Mouse (Mus musculus): ENCODE results near the gene Fam110a. TPM values are rescaled to one million over a fixed set of nuclear protein-coding genes. Genes with fewer than 3 reads are reported as not detected.

The Fam110a gene
- 43.4 and 45.9 TPM in 2 replicates for polyA plus RNA-seq (2015; fragmentation: Nextera tagmentation; extraction: Ambion mirVana)

DNA sequence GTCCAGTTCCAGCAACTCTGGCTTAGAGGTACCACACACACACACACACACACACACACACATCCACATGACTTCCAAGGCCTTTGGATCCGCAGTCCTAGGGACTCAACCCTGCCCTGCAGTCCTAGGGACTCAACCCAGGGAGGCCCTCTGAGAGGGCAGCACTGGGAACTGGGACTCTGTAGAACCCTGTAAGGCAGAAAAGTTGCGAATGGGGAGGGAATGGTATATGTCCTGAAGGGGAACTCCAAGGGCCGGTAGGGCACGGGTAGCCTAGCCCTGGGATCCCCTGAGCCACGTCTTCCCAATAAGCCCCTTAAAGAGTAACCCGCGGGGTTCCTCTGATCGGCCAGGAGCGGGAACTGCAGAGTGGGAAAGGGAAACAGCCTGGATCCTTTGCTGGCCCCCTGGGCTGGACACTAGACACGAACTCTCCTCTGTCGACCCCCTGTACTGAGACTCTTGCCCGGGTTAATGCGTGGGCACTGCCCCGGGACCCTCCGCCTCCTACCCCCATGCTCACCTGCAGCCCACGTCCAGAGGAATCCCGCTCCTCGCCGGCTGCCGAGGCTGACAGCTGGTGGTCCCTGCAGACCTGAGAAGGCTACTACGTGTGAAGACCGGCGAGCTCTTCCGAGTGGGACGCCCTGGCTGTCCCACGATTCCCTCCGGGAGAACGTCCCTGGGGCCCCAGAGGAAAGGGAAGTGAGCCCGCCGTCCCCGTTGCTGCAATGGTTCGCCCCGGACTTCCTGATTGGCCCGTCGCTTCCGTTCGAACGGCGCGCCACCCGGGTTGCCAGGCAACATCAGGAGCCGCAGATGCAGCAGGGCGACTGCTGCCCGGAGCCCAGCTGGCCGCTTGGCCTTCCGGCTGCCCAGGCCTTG lies at the start of gene Fam110a:
Gene Fam110a (minus strand): TSS at position 750 of the 885 bp plus-strand sequence.
- peak within 1 kb of the TSS; percentile 88 for H3K9ac ChIP-seq (ENCODE audit: low read depth, low read length)
- H3K36me3 ChIP-seq (ENCODE audit: control insufficient read depth, insufficient read depth, low read length) = no peaks in the 10 kb centered on the region
- H3K4me1 ChIP-seq (ENCODE audit: control insufficient read depth, insufficient read depth, low read depth, low read length) = peaks cover 26% of the 10 kb centered on the region
- under 1% methylated on average over 46 of the region's 46 CpGs for whole genome bisulfite sequencing
- H3K27ac ChIP-seq (ENCODE audit: low read depth, low read length) = peak within 1 kb of the TSS; percentile 66
- no peaks in the 10 kb centered on the region for H3K9me3 ChIP-seq (ENCODE audit: control insufficient read depth, low read length)
- ATAC-seq = peak; percentile 93
- peak within 1 kb of the TSS; percentile 88 for H3K4me2 ChIP-seq (ENCODE audit: low read length)
- H3K4me3 ChIP-seq (ENCODE audit: low read length) = peak within 1 kb of the TSS; percentile 78
- H3K27me3 ChIP-seq (replicated peaks; ENCODE audit: control insufficient read depth, insufficient read depth, low read length) = no peaks in the 10 kb centered on the region

DNA sequence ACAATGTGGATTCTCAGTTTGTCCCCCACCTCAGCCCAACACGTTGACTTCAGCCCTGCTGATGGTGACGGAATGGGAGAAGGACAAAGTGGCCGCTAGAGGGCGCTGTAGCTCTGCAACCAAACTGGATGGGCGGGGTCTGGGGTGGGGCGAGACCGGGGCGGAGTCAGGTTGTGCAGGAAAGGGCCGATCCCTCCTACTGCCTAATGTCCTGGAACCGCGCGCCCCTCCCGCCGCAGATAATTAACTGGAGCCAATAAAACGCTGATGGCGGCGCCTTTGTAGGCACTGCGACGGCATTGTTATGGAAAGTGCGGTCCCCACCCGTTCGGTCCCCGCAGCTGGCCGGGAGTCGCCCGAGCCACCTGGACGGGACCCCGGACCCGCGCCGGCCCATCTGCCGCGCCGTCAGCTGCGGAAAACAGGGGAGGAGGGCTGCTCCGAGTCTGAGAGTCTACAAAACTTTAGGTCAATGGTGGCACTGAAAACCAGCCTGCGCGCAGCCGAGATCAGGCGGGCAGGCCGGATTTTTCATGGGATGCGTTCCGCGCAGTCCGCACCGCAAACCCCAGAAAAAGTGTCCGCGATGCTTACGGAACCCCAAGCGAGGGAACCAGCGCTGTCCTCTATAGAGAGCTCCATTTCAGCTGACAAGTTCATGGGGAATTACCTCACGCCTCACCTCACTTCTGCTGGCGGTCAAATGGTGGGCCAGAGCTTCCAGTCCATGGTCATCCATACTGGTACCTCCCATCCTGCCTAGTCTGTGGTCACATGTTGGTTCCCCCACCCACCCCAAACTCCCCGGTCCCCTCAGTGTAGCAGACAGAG lies 49.4 kb upstream of the Fam110a start:
- Histone ChIP-seq H3K9ac (ENCODE audit: low read depth, low read length) (peak overlapping the region; percentile 70), H3K4me1 (ENCODE audit: control insufficient read depth, insufficient read depth, low read depth, low read length) (peaks cover 3% of the 10 kb centered on the region; the same call in 1 of the 2 replicates), H3K4me3 (ENCODE audit: low read length) (peak overlapping the region; percentile 65), H3K4me2 (ENCODE audit: low read length) (peak overlapping the region; percentile 89), H3K27ac (ENCODE audit: low read depth, low read length) (no peak overlapping the region), H3K9me3 (ENCODE audit: control insufficient read depth, low read length) (no peaks in the 10 kb centered on the region), H3K27me3 (replicated peaks; ENCODE audit: control insufficient read depth, insufficient read depth, low read length) (peaks cover 2% of the 10 kb centered on the region; the same call in 1 of the 2 replicates), H3K36me3 (ENCODE audit: control insufficient read depth, insufficient read depth, low read length) (no peaks in the 10 kb centered on the region)
- ATAC-seq = peak; percentile 93
- WGBS = under 1% methylated on average over 53 of the region's 54 CpGs

DNA sequence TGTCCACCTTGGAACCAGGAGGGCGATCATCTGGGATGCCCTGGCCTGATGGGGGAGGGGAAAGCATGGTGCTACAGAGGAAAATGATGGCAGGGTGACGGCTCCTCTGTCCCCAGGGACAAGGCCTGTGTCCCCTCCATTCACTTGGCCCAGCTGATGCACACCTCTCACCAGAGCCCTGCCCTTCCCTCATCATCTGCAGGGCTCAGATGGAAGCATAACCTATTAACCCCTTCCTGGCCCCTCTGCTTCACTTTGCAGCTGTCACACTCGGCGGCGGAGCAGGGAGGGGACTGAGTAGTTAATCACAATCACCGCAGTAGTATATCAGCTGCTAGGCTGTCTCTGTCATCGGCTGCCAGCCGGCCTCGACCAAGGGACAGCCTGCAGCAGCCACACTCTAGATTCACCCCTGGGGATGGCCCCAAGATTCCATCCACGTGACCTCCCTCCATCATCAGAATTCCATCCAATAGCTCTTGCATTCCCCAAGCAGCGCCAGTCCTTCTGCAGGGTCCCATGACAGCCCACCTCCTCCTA lies 44.9 kb upstream of the Fam110a start:
- no peak overlapping the region for H3K27ac ChIP-seq (ENCODE audit: low read depth, low read length)
- H3K4me2 ChIP-seq (ENCODE audit: low read length) = no peak overlapping the region
- peak overlapping the region; percentile 38 for H3K9ac ChIP-seq (ENCODE audit: low read depth, low read length)
- no peak overlapping the region for H3K4me3 ChIP-seq (ENCODE audit: low read length)
- H3K4me1 ChIP-seq (ENCODE audit: control insufficient read depth, insufficient read depth, low read depth, low read length) = peaks cover 3% of the 10 kb centered on the region; the same call in 1 of the 2 replicates
- ATAC-seq = no peak
- no peaks in the 10 kb centered on the region for H3K9me3 ChIP-seq (ENCODE audit: control insufficient read depth, low read length)
- no peaks in the 10 kb centered on the region for H3K27me3 ChIP-seq (replicated peaks; ENCODE audit: control insufficient read depth, insufficient read depth, low read length)
- H3K36me3 ChIP-seq (ENCODE audit: control insufficient read depth, insufficient read depth, low read length) = no peaks in the 10 kb centered on the region
- WGBS = 26% methylated on average over 11 of the region's 11 CpGs

DNA sequence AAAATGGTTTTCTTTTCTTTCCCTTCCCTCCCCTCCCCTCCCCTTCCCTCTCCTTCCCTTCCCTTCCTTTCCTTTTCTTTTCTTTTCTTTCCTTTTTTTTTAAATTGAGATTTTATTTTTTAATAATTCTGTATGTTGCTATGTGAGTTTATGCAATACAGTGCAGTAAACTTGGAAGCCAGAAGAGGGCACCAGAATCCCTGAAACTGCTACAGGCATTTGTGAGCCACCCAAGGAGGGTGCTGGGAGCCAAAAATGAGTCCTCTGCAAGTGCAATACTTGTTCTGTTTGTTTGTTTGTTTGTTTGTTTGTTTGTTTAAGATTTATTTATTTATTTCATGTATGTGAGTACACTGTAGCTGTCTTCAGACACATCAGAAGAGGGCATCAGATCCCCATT lies 42.0 kb upstream of the Fam110a start:
- Histone ChIP-seq H3K4me2 (ENCODE audit: low read length) (no peak overlapping the region), H3K27me3 (replicated peaks; ENCODE audit: control insufficient read depth, insufficient read depth, low read length) (no peaks in the 10 kb centered on the region), H3K36me3 (ENCODE audit: control insufficient read depth, insufficient read depth, low read length) (no peaks in the 10 kb centered on the region), H3K4me3 (ENCODE audit: low read length) (no peak overlapping the region), H3K9ac (ENCODE audit: low read depth, low read length) (no peak overlapping the region), H3K9me3 (ENCODE audit: control insufficient read depth, low read length) (no peaks in the 10 kb centered on the region), H3K27ac (ENCODE audit: low read depth, low read length) (no peak overlapping the region), H3K4me1 (ENCODE audit: control insufficient read depth, insufficient read depth, low read depth, low read length) (no peaks in the 10 kb centered on the region)
- no peak for ATAC-seq

DNA sequence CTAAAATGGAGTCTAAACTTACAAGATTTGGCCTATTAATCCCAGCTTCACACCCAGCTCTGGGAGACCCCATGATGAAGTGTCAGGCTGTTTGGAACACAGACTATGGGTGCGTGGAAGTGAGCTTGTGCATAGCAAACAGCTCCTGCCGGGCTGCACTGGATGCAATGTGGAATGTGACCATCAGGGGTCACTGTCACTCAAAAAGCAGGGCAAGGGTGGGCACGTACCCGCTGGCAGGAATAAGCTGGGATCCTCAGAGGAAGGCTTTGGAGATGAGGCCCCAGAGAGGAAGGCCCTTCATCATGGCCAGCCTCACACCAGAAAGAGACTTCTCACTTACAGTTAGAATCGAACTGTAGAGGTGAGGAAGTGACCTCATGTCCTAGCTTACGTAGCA lies 40.2 kb upstream of the Fam110a start:
- peak; percentile 48; the same call in 1 of the 2 replicates for ATAC-seq
- no peak overlapping the region for H3K27ac ChIP-seq (ENCODE audit: low read depth, low read length)
- H3K36me3 ChIP-seq (ENCODE audit: control insufficient read depth, insufficient read depth, low read length) = no peaks in the 10 kb centered on the region
- 20% methylated on average over 6 of the region's 6 CpGs for WGBS
- H3K4me3 ChIP-seq (ENCODE audit: low read length) = no peak overlapping the region
- H3K9ac ChIP-seq (ENCODE audit: low read depth, low read length) = no peak overlapping the region
- H3K4me1 ChIP-seq (ENCODE audit: control insufficient read depth, insufficient read depth, low read depth, low read length) = no peaks in the 10 kb centered on the region
- H3K27me3 ChIP-seq (replicated peaks; ENCODE audit: control insufficient read depth, insufficient read depth, low read length) = no peaks in the 10 kb centered on the region
- no peak overlapping the region for H3K4me2 ChIP-seq (ENCODE audit: low read length)
- no peaks in the 10 kb centered on the region for H3K9me3 ChIP-seq (ENCODE audit: control insufficient read depth, low read length)

DNA sequence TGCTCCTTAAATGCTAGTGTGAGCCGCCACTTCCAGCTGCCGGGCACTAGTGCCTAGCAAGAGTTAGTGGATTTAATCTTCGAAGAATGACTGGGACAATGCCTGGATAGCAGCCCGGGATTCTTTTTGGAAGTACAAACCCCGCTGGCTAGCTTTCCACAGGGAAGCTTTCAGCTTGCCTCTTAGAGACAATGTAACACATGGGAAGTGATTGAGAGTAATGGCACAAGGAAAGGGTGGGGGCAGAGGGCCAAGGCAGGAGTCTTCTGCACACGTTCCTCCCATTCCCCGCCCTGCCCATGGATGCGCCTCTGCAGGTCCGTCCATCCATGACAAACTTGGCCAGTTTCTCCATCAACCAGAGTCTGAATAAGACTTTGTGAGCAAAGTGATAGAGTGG lies 36.6 kb upstream of the Fam110a start:
- no peaks in the 10 kb centered on the region for H3K9me3 ChIP-seq (ENCODE audit: control insufficient read depth, low read length)
- 44% methylated on average over 9 of the region's 9 CpGs for WGBS

DNA sequence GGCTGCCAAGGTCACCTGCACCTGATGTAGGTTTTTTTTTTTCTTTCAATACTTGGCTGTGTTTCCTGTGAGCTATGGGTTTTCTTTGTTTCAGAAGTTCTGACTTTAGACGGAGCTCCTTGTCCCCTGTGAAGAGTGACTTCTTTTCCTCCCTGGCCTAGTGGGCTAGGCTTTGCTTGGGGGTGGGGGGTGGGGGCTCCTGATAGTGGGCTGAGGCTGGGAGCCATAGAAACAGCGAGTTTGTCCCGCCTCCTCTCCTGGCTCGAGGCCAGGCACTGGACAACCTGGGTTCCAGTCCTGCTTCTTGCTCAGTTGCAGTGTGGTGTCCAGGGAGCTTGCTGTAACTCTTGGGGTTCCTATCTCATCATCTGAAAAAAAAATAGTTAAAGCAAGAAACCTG lies 36.0 kb upstream of the Fam110a start:
- Histone ChIP-seq H3K27ac (ENCODE audit: low read depth, low read length) (no peak overlapping the region), H3K4me1 (ENCODE audit: control insufficient read depth, insufficient read depth, low read depth, low read length) (no peaks in the 10 kb centered on the region), H3K9ac (ENCODE audit: low read depth, low read length) (no peak overlapping the region), H3K9me3 (ENCODE audit: control insufficient read depth, low read length) (no peaks in the 10 kb centered on the region), H3K27me3 (replicated peaks; ENCODE audit: control insufficient read depth, insufficient read depth, low read length) (no peaks in the 10 kb centered on the region), H3K4me3 (ENCODE audit: low read length) (no peak overlapping the region), H3K4me2 (ENCODE audit: low read length) (no peak overlapping the region), H3K36me3 (ENCODE audit: control insufficient read depth, insufficient read depth, low read length) (no peaks in the 10 kb centered on the region)
- ATAC-seq = no peak
- WGBS = 25% methylated on average over 4 of the region's 4 CpGs

More for the DNA sequence above, 36.6 kb upstream of the Fam110a start:
- no peak overlapping the region for H3K9ac ChIP-seq (ENCODE audit: low read depth, low read length)
- H3K4me1 ChIP-seq (ENCODE audit: control insufficient read depth, insufficient read depth, low read depth, low read length) = no peaks in the 10 kb centered on the region
- H3K36me3 ChIP-seq (ENCODE audit: control insufficient read depth, insufficient read depth, low read length) = no peaks in the 10 kb centered on the region
- ATAC-seq = no peak
- no peak overlapping the region for H3K4me2 ChIP-seq (ENCODE audit: low read length)
- no peaks in the 10 kb centered on the region for H3K27me3 ChIP-seq (replicated peaks; ENCODE audit: control insufficient read depth, insufficient read depth, low read length)
- no peak overlapping the region for H3K27ac ChIP-seq (ENCODE audit: low read depth, low read length)
- no peak overlapping the region for H3K4me3 ChIP-seq (ENCODE audit: low read length)

DNA sequence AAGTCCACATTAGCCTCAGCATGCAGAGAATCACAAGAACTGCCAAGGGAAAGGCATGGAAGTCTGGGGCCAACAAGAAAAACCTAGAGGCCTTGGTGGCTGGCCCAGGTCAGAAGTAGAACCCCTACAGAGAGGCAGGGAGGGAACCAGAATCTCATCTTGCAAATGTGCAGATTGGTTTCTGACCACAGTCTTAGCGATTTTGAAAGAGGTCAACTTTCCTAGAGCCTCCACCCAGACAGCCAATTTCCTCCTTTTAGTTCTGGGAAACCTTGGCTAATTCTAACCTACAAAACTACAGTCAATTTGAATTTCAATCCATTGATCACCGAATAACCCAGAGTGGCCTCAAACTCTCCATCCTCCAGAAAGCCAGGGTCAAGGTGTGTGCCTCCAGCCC lies 32.7 kb upstream of the Fam110a start:
- 77% methylated on average over 2 of the region's 2 CpGs for WGBS
- Histone ChIP-seq H3K4me1 (ENCODE audit: control insufficient read depth, insufficient read depth, low read depth, low read length) (no peaks in the 10 kb centered on the region), H3K4me3 (ENCODE audit: low read length) (no peak overlapping the region), H3K4me2 (ENCODE audit: low read length) (no peak overlapping the region), H3K36me3 (ENCODE audit: control insufficient read depth, insufficient read depth, low read length) (no peaks in the 10 kb centered on the region), H3K9ac (ENCODE audit: low read depth, low read length) (no peak overlapping the region), H3K27ac (ENCODE audit: low read depth, low read length) (no peak overlapping the region), H3K27me3 (replicated peaks; ENCODE audit: control insufficient read depth, insufficient read depth, low read length) (no peaks in the 10 kb centered on the region), H3K9me3 (ENCODE audit: control insufficient read depth, low read length) (no peaks in the 10 kb centered on the region)
- ATAC-seq = no peak

DNA sequence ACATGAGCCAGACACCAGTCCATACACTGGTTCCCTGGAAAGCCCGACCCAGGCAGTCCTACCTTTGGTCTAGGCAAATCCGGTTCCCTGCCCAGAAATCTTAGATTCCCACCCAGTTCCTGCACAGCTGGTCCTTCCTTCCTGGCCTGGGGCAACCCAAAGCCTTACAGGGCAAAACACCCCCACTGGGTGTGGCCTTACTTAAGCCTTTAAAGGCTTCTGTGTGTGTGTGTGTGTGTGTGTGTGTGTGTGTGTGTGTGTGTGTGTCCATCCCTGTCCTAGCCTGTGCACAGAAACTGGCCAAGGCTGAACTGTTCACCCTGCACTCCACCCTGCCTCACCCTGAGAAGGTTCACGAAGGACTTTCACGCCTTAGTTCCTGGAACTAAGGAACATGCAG lies 32.2 kb upstream of the Fam110a start:
- Histone ChIP-seq H3K27ac (ENCODE audit: low read depth, low read length) (0 out of 2 replicates have a peak overlapping the region, but pooled peaks have one; percentile 48), H3K36me3 (ENCODE audit: control insufficient read depth, insufficient read depth, low read length) (no peaks in the 10 kb centered on the region), H3K4me1 (ENCODE audit: control insufficient read depth, insufficient read depth, low read depth, low read length) (no peaks in the 10 kb centered on the region), H3K4me2 (ENCODE audit: low read length) (no peak overlapping the region), H3K4me3 (ENCODE audit: low read length) (no peak overlapping the region), H3K9ac (ENCODE audit: low read depth, low read length) (no peak overlapping the region), H3K9me3 (ENCODE audit: control insufficient read depth, low read length) (no peaks in the 10 kb centered on the region), H3K27me3 (replicated peaks; ENCODE audit: control insufficient read depth, insufficient read depth, low read length) (no peaks in the 10 kb centered on the region)
- peak; percentile 46; the same call in 1 of the 2 replicates for ATAC-seq
- 89% methylated on average over 4 of the region's 4 CpGs for WGBS

All from hindbrain, embryonic 16.5 days (tissue).